Mouse (Mus musculus) liver, adult (tissue): Measurements from ENCODE around the gene Olfr1306.

Experiments
- GATA4 ChIP-seq: IDR thresholded peaks from 2 replicates; pipeline ENCODE4 v1.6.1; 2014; ENCODE audit warnings: mild to moderate bottlenecking, low read length; ENCODE audit not compliant: insufficient replicate concordance

The Olfr1306 gene

GRCm38 (mm10) chr2:111916171-111916570 is at the start of gene Olfr1306:
Gene Olfr1306, minus strand, starts transcription at chr2:111916271.
- no peak for TF ChIP-seq GATA4

- no peak for TF ChIP-seq GATA4
These were observed 48.8 kb upstream of the Olfr1306 start, which contains the start of gene Olfr1308 for GRCm38 (mm10) chr2:111964844-111965243. Gene Olfr1308, minus strand, starts transcription at chr2:111964944.

GRCm38 (mm10) chr2:111949340-111949739 is 33.3 kb upstream of the Olfr1306 start, which contains the start of gene Olfr1307:
Gene Olfr1307, minus strand, starts transcription at chr2:111949440.
- TF ChIP-seq GATA4: no peak

GRCm38 (mm10) chr2:111877049-111877448 is 39.0 kb downstream of the Olfr1306 start, which contains the start of gene Olfr1305:
Gene Olfr1305, minus strand, starts transcription at chr2:111877149.
- TF ChIP-seq GATA4: no peak
